Mouse (Mus musculus): Measurements from ENCODE around the gene Oxnad1. TPM values are rescaled to one million over a fixed set of nuclear protein-coding genes. Genes with fewer than 3 reads are reported as not detected.

Oxnad1 gene
- polyA plus RNA-seq (2017; shearing (Covaris generic)), result 15.8 TPM

DNA sequence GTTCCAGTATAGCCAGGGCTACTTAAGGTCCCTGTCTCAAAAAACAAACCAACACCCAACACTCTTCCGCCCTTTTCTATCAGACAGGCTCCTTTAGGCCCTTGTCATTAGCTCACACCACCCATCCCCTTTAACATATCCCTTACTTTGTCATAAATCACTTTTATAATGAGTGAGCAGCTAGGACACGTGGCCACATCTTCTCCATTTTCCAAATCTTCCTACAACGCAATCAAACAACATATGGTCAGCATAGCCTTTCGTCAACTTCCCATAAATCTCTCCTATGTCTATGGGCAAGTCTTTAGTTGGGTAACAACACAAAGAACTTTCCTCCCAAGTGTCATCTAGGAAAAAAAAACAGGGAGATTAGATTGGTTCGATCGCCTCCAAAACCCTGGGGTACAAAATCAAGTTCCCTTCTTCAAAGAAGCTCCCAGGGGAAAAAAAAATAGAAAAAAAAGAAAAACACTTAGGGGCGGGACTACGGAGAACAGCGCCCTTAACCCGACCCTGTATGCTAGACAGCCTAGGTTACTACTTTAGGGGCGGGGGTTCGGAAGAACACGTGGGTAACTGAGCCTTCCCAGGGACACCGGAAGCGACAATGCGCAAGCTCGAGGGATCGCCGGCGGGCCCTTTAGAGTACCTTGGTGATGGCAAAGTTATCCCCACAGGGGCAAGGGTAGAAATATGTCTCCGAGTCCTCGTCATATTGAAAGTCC lies at the start of gene Oxnad1:
Gene Oxnad1 (plus strand): TSS at position 614 of the 725 bp plus-strand sequence.

DNA sequence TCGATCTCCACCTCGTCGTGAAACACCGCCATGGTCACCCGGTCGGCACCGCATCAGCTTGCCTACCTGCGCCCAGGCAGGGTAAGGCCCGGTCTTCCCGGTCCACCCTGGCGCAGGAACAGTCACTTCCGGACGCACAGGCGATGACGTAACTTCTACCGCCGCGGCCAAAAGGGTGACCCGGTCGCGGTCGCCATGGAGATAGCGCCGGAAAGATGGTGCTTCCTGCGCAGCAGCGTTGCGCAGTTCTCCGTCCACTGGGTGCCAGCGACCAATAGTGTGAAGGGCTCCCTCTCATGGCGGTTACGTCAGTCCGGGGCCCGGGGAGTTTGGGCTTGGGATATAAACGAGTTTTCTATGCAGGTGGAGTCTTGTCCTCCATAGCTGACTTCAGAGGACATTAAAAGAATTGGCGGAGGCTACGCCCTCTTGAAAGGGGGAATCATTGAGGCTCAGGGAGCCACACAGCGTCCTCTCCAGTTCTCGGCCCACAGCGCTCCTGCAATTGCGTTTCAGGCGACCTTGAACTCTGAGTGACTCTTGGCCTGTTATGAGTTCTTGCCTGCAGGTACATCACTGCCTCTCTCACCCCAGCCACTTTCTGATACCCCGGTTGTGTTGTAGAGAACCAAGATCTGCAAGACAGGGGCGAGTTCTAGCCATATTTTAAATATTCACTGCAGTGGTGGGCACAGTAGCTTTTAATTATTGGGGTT lies 470 bp downstream of the Oxnad1 start, which contains the start of gene Dph3:
Gene Dph3 (minus strand): TSS at position 244 of the 716 bp plus-strand sequence.

GRCm38 (mm10) chr14:32141723-32142122 lies 56.5 kb downstream of the Oxnad1 start, which contains the start of gene Msmb:
Gene Msmb (plus strand): TSS chr14:32142023.

Other genes starting within 250 kb of the Oxnad1 start
- gene Galnt15, start 56.4 kb upstream of the Oxnad1 start, polyA plus RNA-seq (2017; shearing (Covaris generic)), result not detected
- 70.2 TPM for gene Dph3, start 355 bp downstream of the Oxnad1 start, polyA plus RNA-seq (2017; shearing (Covaris generic))
- not detected for gene Msmb, start 56.6 kb downstream of the Oxnad1 start, polyA plus RNA-seq (2017; shearing (Covaris generic))
- gene Ncoa4, start 74.5 kb downstream of the Oxnad1 start, polyA plus RNA-seq (2017; shearing (Covaris generic)), result 87.7 TPM
- gene Timm23, start 116.5 kb downstream of the Oxnad1 start, polyA plus RNA-seq (2017; shearing (Covaris generic)), result 88.9 TPM
- gene Parg, start 116.6 kb downstream of the Oxnad1 start, polyA plus RNA-seq (2017; shearing (Covaris generic)), result 76.8 TPM
- 0.18 TPM for gene Ogdhl, start 236.6 kb downstream of the Oxnad1 start, polyA plus RNA-seq (2017; shearing (Covaris generic))